Mouse (Mus musculus): ENCODE measurements around the gene Arfip1. TPM values are rescaled to one million over a fixed set of nuclear protein-coding genes. Genes with fewer than 3 reads are reported as not detected.

Arfip1 gene
- polyA plus RNA-seq, 1 experiment from 2014 or later, result 14.2 TPM

- H3K27me3 ChIP-seq, result peaks cover 21% of the 10 kb centered on the region
- H3K27ac ChIP-seq, result no peak overlapping the region
- H3K4me2 ChIP-seq, result no peak overlapping the region
- no peak overlapping the region for H3K4me3 ChIP-seq (replicated peaks)
- DNase-seq (no peak), ATAC-seq (ENCODE audit: low read depth) (no peak)
- no peak overlapping the region for H3K9ac ChIP-seq
- no peaks in the 10 kb centered on the region for H3K9me3 ChIP-seq (replicated peaks)
- H3K4me1 ChIP-seq (replicated peaks), result peaks cover 16% of the 10 kb centered on the region
- WGBS (ENCODE audit: insufficient replicate concordance), result 68% methylated on average over 3 of the region's 3 CpGs
- no peaks in the 10 kb centered on the region for H3K36me3 ChIP-seq
Observed at GRCm38 (mm10) chr3:84484891-84485290, 97.5 kb downstream of the Arfip1 start.

GRCm38 (mm10) chr3:84484333-84484732, 98.1 kb downstream of the Arfip1 start:
- no peaks in the 10 kb centered on the region for H3K36me3 ChIP-seq
- peaks cover 27% of the 10 kb centered on the region for H3K27me3 ChIP-seq
- no peak overlapping the region for H3K4me3 ChIP-seq (replicated peaks)
- H3K4me2 ChIP-seq, result no peak overlapping the region
- WGBS (ENCODE audit: insufficient replicate concordance), result 77% methylated on average over 4 of the region's 4 CpGs
- no peak for DNase-seq
- peaks cover 21% of the 10 kb centered on the region for H3K4me1 ChIP-seq (replicated peaks)
- no peaks in the 10 kb centered on the region for H3K9me3 ChIP-seq (replicated peaks)
- no peak for ATAC-seq (ENCODE audit: low read depth)
- no peak overlapping the region for H3K27ac ChIP-seq
- no peak overlapping the region for H3K9ac ChIP-seq

GRCm38 (mm10) chr3:84482121-84482520, 100.3 kb downstream of the Arfip1 start:
- Histone ChIP-seq H3K4me3 (replicated peaks) (no peak overlapping the region), H3K36me3 (no peaks in the 10 kb centered on the region), H3K27me3 (peaks cover 46% of the 10 kb centered on the region), H3K27ac (no peak overlapping the region), H3K9me3 (replicated peaks) (no peaks in the 10 kb centered on the region), H3K4me1 (replicated peaks) (peaks cover 43% of the 10 kb centered on the region), H3K9ac (no peak overlapping the region), H3K4me2 (no peak overlapping the region)
- WGBS (ENCODE audit: insufficient replicate concordance), result 88% methylated on average over 6 of the region's 6 CpGs
- no peak for DNase-seq
- no peak for ATAC-seq (ENCODE audit: low read depth)

GRCm38 (mm10) chr3:84481104-84481503, 101.3 kb downstream of the Arfip1 start:
- peak overlapping the region; percentile 95 for H3K9ac ChIP-seq
- peaks cover 4% of the 10 kb centered on the region for H3K36me3 ChIP-seq

GRCm38 (mm10) chr3:84480006-84480897, 102.2 kb downstream of the Arfip1 start, which contains the start of gene Fhdc1:
Fhdc1 (minus strand) TSS chr3:84480429.
- Histone ChIP-seq H3K4me1 (replicated peaks) (peaks cover 62% of the 10 kb centered on the region), H3K9me3 (replicated peaks) (no peaks in the 10 kb centered on the region), H3K36me3 (peaks cover 11% of the 10 kb centered on the region), H3K9ac (peak within 1 kb of the TSS; percentile 95), H3K4me3 (replicated peaks) (peak within 1 kb of the TSS; percentile 83), H3K4me2 (peak within 1 kb of the TSS; percentile 97), H3K27ac (peak within 1 kb of the TSS; percentile 96), H3K27me3 (peaks cover 49% of the 10 kb centered on the region)
- 1% methylated on average over 80 of the region's 82 CpGs for WGBS (ENCODE audit: insufficient replicate concordance)
- ATAC-seq (ENCODE audit: low read depth) (peak; percentile 73), DNase-seq (peak; percentile 61)

More at GRCm38 (mm10) chr3:84481104-84481503, 101.3 kb downstream of the Arfip1 start:
- DNase-seq (peak; percentile 57), ATAC-seq (ENCODE audit: low read depth) (no peak)
- Histone ChIP-seq H3K4me3 (replicated peaks) (peak overlapping the region; percentile 83), H3K27me3 (peaks cover 48% of the 10 kb centered on the region), H3K4me2 (peak overlapping the region; percentile 97), H3K4me1 (replicated peaks) (peaks cover 53% of the 10 kb centered on the region), H3K9me3 (replicated peaks) (no peaks in the 10 kb centered on the region), H3K27ac (0 out of 2 replicates have a peak overlapping the region, but pooled peaks have one; percentile 96)
- 3% methylated on average over 11 of the region's 11 CpGs for WGBS (ENCODE audit: insufficient replicate concordance)

GRCm38 (mm10) chr3:84479293-84480005, 103.0 kb downstream of the Arfip1 start:
- Histone ChIP-seq H3K4me2 (peak overlapping the region; percentile 97), H3K4me1 (replicated peaks) (peaks cover 70% of the 10 kb centered on the region), H3K27me3 (peaks cover 55% of the 10 kb centered on the region), H3K27ac (peak overlapping the region; percentile 96), H3K9ac (peak overlapping the region; percentile 95), H3K9me3 (replicated peaks) (no peaks in the 10 kb centered on the region), H3K4me3 (replicated peaks) (peak overlapping the region; percentile 83), H3K36me3 (peaks cover 14% of the 10 kb centered on the region)
- peak; percentile 80 for DNase-seq
- ATAC-seq (ENCODE audit: low read depth), result peak; percentile 82
- WGBS (ENCODE audit: insufficient replicate concordance), result under 1% methylated on average over 61 of the region's 61 CpGs

- DNase-seq (peak; percentile 63), ATAC-seq (ENCODE audit: low read depth) (peak; percentile 62)
- Histone ChIP-seq H3K27ac (peak overlapping the region; percentile 96), H3K4me2 (peak overlapping the region; percentile 97), H3K9ac (peak overlapping the region; percentile 95), H3K27me3 (peaks cover 58% of the 10 kb centered on the region), H3K9me3 (replicated peaks) (no peaks in the 10 kb centered on the region), H3K4me1 (replicated peaks) (peaks cover 75% of the 10 kb centered on the region), H3K36me3 (peaks cover 20% of the 10 kb centered on the region), H3K4me3 (replicated peaks) (peak overlapping the region; percentile 83)
- WGBS (ENCODE audit: insufficient replicate concordance), result 7% methylated on average over 12 of the region's 12 CpGs
Observed at GRCm38 (mm10) chr3:84478896-84479292, 103.5 kb downstream of the Arfip1 start.

GRCm38 (mm10) chr3:84478195-84478594, 104.2 kb downstream of the Arfip1 start:
- Histone ChIP-seq H3K9ac (peak overlapping the region; percentile 95), H3K9me3 (replicated peaks) (no peaks in the 10 kb centered on the region), H3K4me2 (peak overlapping the region; percentile 97), H3K27me3 (peaks cover 58% of the 10 kb centered on the region), H3K4me1 (replicated peaks) (peaks cover 82% of the 10 kb centered on the region), H3K4me3 (replicated peaks) (peak overlapping the region; percentile 83), H3K36me3 (peaks cover 27% of the 10 kb centered on the region), H3K27ac (peak overlapping the region; percentile 96)
- WGBS (ENCODE audit: insufficient replicate concordance), result 9% methylated on average over 7 of the region's 7 CpGs
- DNase-seq (peak; percentile 63), ATAC-seq (ENCODE audit: low read depth) (peak; percentile 62)

- Histone ChIP-seq H3K9ac (peak overlapping the region; percentile 95), H3K4me3 (replicated peaks) (peak overlapping the region; percentile 83), H3K4me2 (peak overlapping the region; percentile 97), H3K4me1 (replicated peaks) (peaks cover 89% of the 10 kb centered on the region), H3K27ac (peak overlapping the region; percentile 96), H3K9me3 (replicated peaks) (no peaks in the 10 kb centered on the region), H3K36me3 (peaks cover 34% of the 10 kb centered on the region), H3K27me3 (peaks cover 56% of the 10 kb centered on the region)
- DNase-seq (no peak), ATAC-seq (ENCODE audit: low read depth) (peak; percentile 25; the same call in 1 of the 2 replicates)
- 58% methylated on average over 1 of the region's 1 CpGs for WGBS (ENCODE audit: insufficient replicate concordance)
Observed at GRCm38 (mm10) chr3:84477498-84477897, 104.9 kb downstream of the Arfip1 start.

- WGBS (ENCODE audit: insufficient replicate concordance), result 73% methylated on average over 12 of the region's 12 CpGs
- Histone ChIP-seq H3K9ac (peak overlapping the region; percentile 55), H3K36me3 (peaks cover 49% of the 10 kb centered on the region), H3K27me3 (peaks cover 40% of the 10 kb centered on the region), H3K4me2 (peak overlapping the region; percentile 97), H3K4me1 (replicated peaks) (peaks cover 99% of the 10 kb centered on the region), H3K4me3 (replicated peaks) (peak overlapping the region; percentile 83), H3K9me3 (replicated peaks) (no peaks in the 10 kb centered on the region), H3K27ac (peak overlapping the region; percentile 99)
- DNase-seq (no peak), ATAC-seq (ENCODE audit: low read depth) (no peak)
Observed at GRCm38 (mm10) chr3:84474981-84475775, 107.2 kb downstream of the Arfip1 start.

Data from liver, embryonic 13.5 days (tissue).